8 mouse cellular contexts compared by ENCODE assay signal in the genomic region with DNA sequence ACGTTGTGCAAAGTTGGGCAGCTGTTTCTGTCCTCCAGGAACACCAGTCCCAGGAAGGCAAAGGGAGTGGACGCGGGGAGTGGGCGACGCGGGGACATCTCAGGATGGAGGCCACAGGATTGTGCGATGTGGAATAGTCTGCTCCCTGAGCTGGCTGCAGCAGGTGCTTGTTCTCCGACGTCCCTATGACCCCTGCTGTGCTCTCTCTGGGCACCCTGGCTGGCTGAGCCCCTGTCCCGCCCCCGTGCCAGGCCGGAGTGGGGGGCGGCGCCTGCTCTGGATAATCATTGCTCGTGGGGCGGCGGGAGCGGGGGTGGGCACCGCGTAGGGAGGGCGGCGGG. TPM values are rescaled to one million over a fixed set of nuclear protein-coding genes. Genes with fewer than 3 reads are reported as not detected.
DNase-seq lines count a peak whose midpoint lies in the region; ATAC-seq lines count a peak whose summit lies in the region.

A gene (plus strand): TSS at position 280 of the 341 bp plus-strand sequence.

- peak within 1 kb of the TSS; percentile 46 for H3K4me3 ChIP-seq in limb, embryonic 12.5 days (replicated peaks)
- peak within 1 kb of the TSS; percentile 50 for H3K4me3 ChIP-seq in stomach, embryonic 16.5 days (replicated peaks; ENCODE audit: low read length)

- no peak within 1 kb of the TSS for H3K27ac ChIP-seq in limb, embryonic 12.5 days
- H3K27ac ChIP-seq in stomach, embryonic 16.5 days (ENCODE audit: low read length): no peak within 1 kb of the TSS

- 0 out of 2 replicates have a peak, but pooled peaks have one; percentile 7 for ATAC-seq in limb, embryonic 12.5 days (ENCODE audit: insufficient number of reproducible peaks, insufficient read depth, low FRiP score, low TSS enrichment, low read depth)
- ATAC-seq in stomach, embryonic 16.5 days (ENCODE audit: insufficient read depth, low FRiP score): no peak

- peak within 1 kb of the TSS; percentile 87 for H3K4me2 ChIP-seq in limb, embryonic 12.5 days
- H3K4me2 ChIP-seq in stomach, embryonic 16.5 days (ENCODE audit: low read depth, low read length): peak within 1 kb of the TSS; percentile 77

- WGBS in limb, embryonic 12.5 days: 2% methylated on average over 21 of the region's 22 CpGs
- WGBS in stomach, embryonic 16.5 days: 3% methylated on average over 22 of the region's 22 CpGs

- peaks cover 61% of the 10 kb centered on the region for H3K27me3 ChIP-seq in limb, embryonic 12.5 days
- peaks cover 17% of the 10 kb centered on the region for H3K27me3 ChIP-seq in stomach, embryonic 16.5 days (ENCODE audit: control insufficient read depth, insufficient read depth, low read length)

- peaks cover 13% of the 10 kb centered on the region for H3K4me1 ChIP-seq in limb, embryonic 12.5 days (replicated peaks)
- H3K4me1 ChIP-seq in stomach, embryonic 16.5 days (ENCODE audit: control insufficient read depth, insufficient read depth, low read length): peaks cover 5% of the 10 kb centered on the region; the same call in 1 of the 2 replicates

- H3K9ac ChIP-seq in limb, embryonic 12.5 days (replicated peaks): peak within 1 kb of the TSS; percentile 59
- H3K9ac ChIP-seq in stomach, embryonic 16.5 days (ENCODE audit: low read length): peak within 1 kb of the TSS; percentile 69

- H3K9me3 ChIP-seq in limb, embryonic 12.5 days: no peaks in the 10 kb centered on the region
- H3K9me3 ChIP-seq in stomach, embryonic 16.5 days (replicated peaks; ENCODE audit: control insufficient read depth, low read length): no peaks in the 10 kb centered on the region

- intact Hi-C loops in gastrocnemius, postnatal 14 days (cut with DNase I; ENCODE audit: low total_unique reads): no loop called here

- H3K36me3 ChIP-seq in limb, embryonic 12.5 days: no peaks in the 10 kb centered on the region
- no peaks in the 10 kb centered on the region for H3K36me3 ChIP-seq in stomach, embryonic 16.5 days (ENCODE audit: control insufficient read depth, insufficient read depth, low read length)

- DNase-seq in embryo, embryonic 9.5 days (ENCODE audit: extremely low spot score): peak; percentile 17
- no peak for DNase-seq in embryo, embryonic 10 days (ENCODE audit: low spot score)
- DNase-seq in retina, postnatal 7 days (ENCODE audit: low read depth, low spot score): peak; percentile 8
- no peak for DNase-seq in retina, embryonic 14.5 days (ENCODE audit: low spot score)
- no peak for DNase-seq in gastrocnemius, postnatal 14 days
- DNase-seq in frontal cortex, adult 2 months (ENCODE audit: extremely low spot score in 1 of 2, low spot score in 1 of 2): no peak

RNA-seq across cellular contexts. Expression of the gene that starts here (rescaled TPM):
- polyA plus RNA-seq in limb, embryonic 12.5 days (2016; fragmentation: Nextera tagmentation; extraction: Ambion mirVana): 0.12 and 0.21 TPM in 2 replicates
- 0.13 and 0.24 TPM in 2 replicates for polyA plus RNA-seq in stomach, embryonic 16.5 days (2015; fragmentation: Nextera tagmentation; extraction: Ambion mirVana)
- total RNA-seq in gastrocnemius, postnatal 14 days (2021): 1 to 10 TPM in 1 of 2 experiments, under 1 TPM in 1; 0.75 to 1.1 TPM
- 0.59 and 0.92 TPM in 2 replicates for polyA plus RNA-seq in frontal cortex, adult 2 months (2012; rRNA removed)

Comparison
In these comparisons a context has a peak if more than half of its experiments do, and no peak if none do; other contexts are left out.
1. DNase-seq: peak in embryo, embryonic 9.5 days (single experiment) and retina, postnatal 7 days (single experiment); none in embryo, embryonic 10 days (single experiment), retina, embryonic 14.5 days (single experiment), gastrocnemius, postnatal 14 days (single experiment) and frontal cortex, adult 2 months (0 of 2).
2. Peak in ATAC-seq, H3K4me3 ChIP-seq, H3K9ac ChIP-seq and H3K4me2 ChIP-seq in limb, embryonic 12.5 days; RNA of the gene not detected or under 1 TPM.